Mouse (Mus musculus): ENCODE measurements around the gene Kmt5b. TPM values are rescaled to one million over a fixed set of nuclear protein-coding genes. Genes with fewer than 3 reads are reported as not detected.

Kmt5b gene
- polyA plus RNA-seq, 2 experiments, result 25.2 to 36.5 TPM

GRCm38 (mm10) chr19:3846676-3847604 lies 79.7 kb downstream of the Kmt5b start:
- no peak for TF ChIP-seq POLR2A (IDR thresholded peaks at IDR 0.05; ENCODE audit: borderline replicate concordance, extremely low read depth, insufficient read depth, insufficient read length)
- DNase-seq (ENCODE audit: low spot score), result no peak
- WGBS, result 82% methylated on average over 10 of the region's 10 CpGs

GRCm38 (mm10) chr19:3847711-3848110 lies 80.5 kb downstream of the Kmt5b start:
- DNase-seq (ENCODE audit: low spot score) (no peak), ATAC-seq (ENCODE audit: low FRiP score, low read depth) (no peak)
- Histone ChIP-seq H3K27me3 (ENCODE audit: control insufficient read depth, insufficient read depth, low read length) (no peaks in the 10 kb centered on the region), H3K9ac (ENCODE audit: low read depth, low read length, severe bottlenecking) (no peak overlapping the region), H3K36me3 (ENCODE audit: control insufficient read depth, insufficient read depth, low read length) (no peaks in the 10 kb centered on the region), H3K4me2 (replicated peaks; ENCODE audit: low read depth, low read length, severe bottlenecking) (no peak overlapping the region), H3K9me3 (ENCODE audit: control insufficient read depth, low read length) (no peaks in the 10 kb centered on the region), H3K27ac (replicated peaks; ENCODE audit: low read depth, low read length) (no peak overlapping the region), H3K4me1 (ENCODE audit: control insufficient read depth, insufficient read depth, low read length) (peaks cover 6% of the 10 kb centered on the region; the same call in 1 of the 2 replicates), H3K4me3 (replicated peaks; ENCODE audit: low read length) (no peak overlapping the region)
- 84% methylated on average over 5 of the region's 5 CpGs for WGBS
- TF ChIP-seq POLR2A (IDR thresholded peaks at IDR 0.05; ENCODE audit: borderline replicate concordance, extremely low read depth, insufficient read depth, insufficient read length), result no peak

More at GRCm38 (mm10) chr19:3846676-3847604, 79.7 kb downstream of the Kmt5b start:
- peaks cover 6% of the 10 kb centered on the region; the same call in 1 of the 2 replicates for H3K4me1 ChIP-seq (ENCODE audit: control insufficient read depth, insufficient read depth, low read length)
- H3K27me3 ChIP-seq (ENCODE audit: control insufficient read depth, insufficient read depth, low read length), result no peaks in the 10 kb centered on the region
- H3K9me3 ChIP-seq (ENCODE audit: control insufficient read depth, low read length), result no peaks in the 10 kb centered on the region
- no peak overlapping the region for H3K4me2 ChIP-seq (replicated peaks; ENCODE audit: low read depth, low read length, severe bottlenecking)
- ATAC-seq (ENCODE audit: low FRiP score, low read depth), result no peak
- H3K9ac ChIP-seq (ENCODE audit: low read depth, low read length, severe bottlenecking), result no peak overlapping the region
- no peaks in the 10 kb centered on the region for H3K36me3 ChIP-seq (ENCODE audit: control insufficient read depth, insufficient read depth, low read length)
- H3K27ac ChIP-seq (replicated peaks; ENCODE audit: low read depth, low read length), result no peak overlapping the region
- H3K4me3 ChIP-seq (replicated peaks; ENCODE audit: low read length), result no peak overlapping the region

GRCm38 (mm10) chr19:3848207-3848808 lies 81.1 kb downstream of the Kmt5b start:
- Histone ChIP-seq H3K27ac (replicated peaks; ENCODE audit: low read depth, low read length) (no peak overlapping the region), H3K9ac (ENCODE audit: low read depth, low read length, severe bottlenecking) (no peak overlapping the region), H3K27me3 (ENCODE audit: control insufficient read depth, insufficient read depth, low read length) (no peaks in the 10 kb centered on the region), H3K4me1 (ENCODE audit: control insufficient read depth, insufficient read depth, low read length) (peaks cover 6% of the 10 kb centered on the region; the same call in 1 of the 2 replicates), H3K4me2 (replicated peaks; ENCODE audit: low read depth, low read length, severe bottlenecking) (no peak overlapping the region), H3K9me3 (ENCODE audit: control insufficient read depth, low read length) (no peaks in the 10 kb centered on the region), H3K36me3 (ENCODE audit: control insufficient read depth, insufficient read depth, low read length) (no peaks in the 10 kb centered on the region), H3K4me3 (replicated peaks; ENCODE audit: low read length) (no peak overlapping the region)
- no peak for TF ChIP-seq POLR2A (IDR thresholded peaks at IDR 0.05; ENCODE audit: borderline replicate concordance, extremely low read depth, insufficient read depth, insufficient read length)
- DNase-seq (ENCODE audit: low spot score) (no peak), ATAC-seq (ENCODE audit: low FRiP score, low read depth) (no peak)
- WGBS, result 23% methylated on average over 7 of the region's 7 CpGs

- Histone ChIP-seq H3K27me3 (ENCODE audit: control insufficient read depth, insufficient read depth, low read length) (no peaks in the 10 kb centered on the region), H3K4me1 (ENCODE audit: control insufficient read depth, insufficient read depth, low read length) (peaks cover 14% of the 10 kb centered on the region), H3K9ac (ENCODE audit: low read depth, low read length, severe bottlenecking) (no peak overlapping the region), H3K4me3 (replicated peaks; ENCODE audit: low read length) (no peak overlapping the region), H3K27ac (replicated peaks; ENCODE audit: low read depth, low read length) (no peak overlapping the region), H3K4me2 (replicated peaks; ENCODE audit: low read depth, low read length, severe bottlenecking) (no peak overlapping the region), H3K9me3 (ENCODE audit: control insufficient read depth, low read length) (no peaks in the 10 kb centered on the region), H3K36me3 (ENCODE audit: control insufficient read depth, insufficient read depth, low read length) (no peaks in the 10 kb centered on the region)
- no peak for TF ChIP-seq POLR2A (IDR thresholded peaks at IDR 0.05; ENCODE audit: borderline replicate concordance, extremely low read depth, insufficient read depth, insufficient read length)
- WGBS, result 97% methylated on average over 2 of the region's 2 CpGs
- DNase-seq (ENCODE audit: low spot score), result no peak
- no peak for ATAC-seq (ENCODE audit: low FRiP score, low read depth)
These were observed 82.0 kb downstream of the Kmt5b start for GRCm38 (mm10) chr19:3849251-3849650.

GRCm38 (mm10) chr19:3850076-3850475 lies 82.9 kb downstream of the Kmt5b start:
- Histone ChIP-seq H3K27me3 (ENCODE audit: control insufficient read depth, insufficient read depth, low read length) (no peaks in the 10 kb centered on the region), H3K9ac (ENCODE audit: low read depth, low read length, severe bottlenecking) (no peak overlapping the region), H3K4me3 (replicated peaks; ENCODE audit: low read length) (no peak overlapping the region), H3K4me2 (replicated peaks; ENCODE audit: low read depth, low read length, severe bottlenecking) (no peak overlapping the region), H3K4me1 (ENCODE audit: control insufficient read depth, insufficient read depth, low read length) (peaks cover 19% of the 10 kb centered on the region), H3K36me3 (ENCODE audit: control insufficient read depth, insufficient read depth, low read length) (no peaks in the 10 kb centered on the region), H3K9me3 (ENCODE audit: control insufficient read depth, low read length) (no peaks in the 10 kb centered on the region), H3K27ac (replicated peaks; ENCODE audit: low read depth, low read length) (no peak overlapping the region)
- TF ChIP-seq POLR2A (IDR thresholded peaks at IDR 0.05; ENCODE audit: borderline replicate concordance, extremely low read depth, insufficient read depth, insufficient read length), result no peak
- WGBS, result 53% methylated on average over 5 of the region's 5 CpGs
- ATAC-seq (ENCODE audit: low FRiP score, low read depth), result no peak
- no peak for DNase-seq (ENCODE audit: low spot score)

Measured in limb, embryonic 14.5 days (tissue).